Mouse (Mus musculus) olfactory bulb, adult 2 months (tissue): ENCODE data around the gene Orai3.

Source experiments
- CTCF ChIP-seq: fragments of 200-500 bp; IDR thresholded peaks from 2 replicates; pipeline ENCODE4 v1.5.1; 2012; ENCODE audit warnings: low read depth, mild to moderate bottlenecking, low read length, moderate library complexity; ENCODE audit not compliant: insufficient read depth
- POLR2A ChIP-seq: fragments of 200-500 bp; IDR thresholded peaks from 2 replicates; pipeline ENCODE4 v1.6.1; 2012; ENCODE audit warnings: mild to moderate bottlenecking, low read depth, low read length, moderate library complexity; ENCODE audit not compliant: insufficient read depth

DNA sequence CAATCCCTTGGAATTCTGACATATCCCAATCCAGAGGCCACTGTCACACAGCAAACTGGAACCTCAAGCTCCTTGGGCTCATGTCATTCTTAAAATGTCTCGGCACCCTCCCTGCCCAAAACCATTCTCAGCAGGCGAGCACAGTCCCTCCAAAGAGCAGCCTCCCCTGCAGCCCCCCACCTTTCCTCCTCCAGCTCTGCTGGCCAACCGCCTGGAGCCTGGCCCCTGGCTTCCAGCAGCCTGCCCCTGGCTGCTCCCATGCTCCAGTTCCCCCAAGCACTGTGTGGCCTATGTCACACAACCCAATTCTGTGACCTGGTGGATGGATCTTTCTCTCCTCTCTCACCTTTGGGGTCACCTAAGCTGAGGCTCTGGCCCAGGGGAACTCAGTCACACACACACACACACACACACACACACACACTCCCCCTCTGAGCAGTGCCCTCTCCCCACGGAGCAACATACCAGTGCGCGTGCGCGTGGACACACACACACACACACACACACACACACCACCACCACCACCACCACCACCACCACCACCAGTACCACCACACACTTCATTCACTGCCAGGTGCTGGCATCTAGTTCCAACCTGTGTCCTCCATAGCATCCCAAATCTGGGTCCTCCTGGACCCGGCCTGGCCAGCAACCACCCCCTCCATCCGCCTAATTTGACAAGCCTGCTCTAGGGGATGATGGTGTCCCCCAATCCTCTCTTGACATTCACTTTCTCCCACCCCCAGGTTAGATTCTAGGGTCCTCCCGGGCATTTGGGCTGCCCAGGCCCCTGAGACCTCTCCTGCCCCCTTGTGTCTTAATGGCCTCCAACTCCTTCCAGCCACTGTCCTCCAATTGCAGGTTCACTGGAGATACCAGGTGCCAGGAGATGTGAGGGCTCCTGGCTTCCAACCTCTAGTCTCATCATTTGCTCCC is 53.9 kb downstream of the Orai3 start:
- no peak for TF ChIP-seq POLR2A
- TF ChIP-seq CTCF: 0 out of 2 replicates have a peak, but pooled peaks have one; percentile 4
